Mouse (Mus musculus): ENCODE measurements at regions not wholly inside any gene's neighbourhood (a gene's known extent, or its start where the extent isn't known, plus 50 kb on each side); places are given as distances from the start of the nearest gene placed in this dataset.

- in situ Hi-C loops (cut with MboI; ENCODE audit: unreplicated experiment in 2 of 2), result no loop called here
Measured at GRCm38 (mm10) chr5:101024796-101025195, 179.3 kb downstream of the Gpat3 start.

- in situ Hi-C loops (cut with MboI; ENCODE audit: unreplicated experiment in 2 of 2), result no loop called here
Measured at GRCm38 (mm10) chr5:101023784-101024183, 178.3 kb downstream of the Gpat3 start.

GRCm38 (mm10) chr5:101020784-101021183 is 175.3 kb downstream of the Gpat3 start:
- in situ Hi-C loops (cut with MboI; ENCODE audit: unreplicated experiment in 2 of 2), result no loop called here

- in situ Hi-C loops (cut with MboI; ENCODE audit: unreplicated experiment in 2 of 2), result loop anchor here in 1 of 2 experiments (10.0 kb wide), 1 partner anchor 1061 kb away; no protein-coding TSS in a partner anchor
Measured at GRCm38 (mm10) chr5:101013844-101014243, 168.3 kb downstream of the Gpat3 start.

- in situ Hi-C loops (cut with MboI; ENCODE audit: unreplicated experiment in 2 of 2), result no loop called here
Measured at GRCm38 (mm10) chr5:101005216-101005615, 159.7 kb downstream of the Gpat3 start.

GRCm38 (mm10) chr5:101000436-101000835 is 154.9 kb downstream of the Gpat3 start:
- in situ Hi-C loops (cut with MboI; ENCODE audit: unreplicated experiment in 2 of 2), result no loop called here

- in situ Hi-C loops (cut with MboI; ENCODE audit: unreplicated experiment in 2 of 2), result no loop called here
Measured at GRCm38 (mm10) chr5:100992365-100992764, 146.9 kb downstream of the Gpat3 start.

- in situ Hi-C loops (cut with MboI; ENCODE audit: unreplicated experiment in 2 of 2), result no loop called here
Measured at GRCm38 (mm10) chr5:100991626-100992025, 146.1 kb downstream of the Gpat3 start.

GRCm38 (mm10) chr5:100982573-100982936 is 137.0 kb downstream of the Gpat3 start:
- in situ Hi-C loops (cut with MboI; ENCODE audit: unreplicated experiment in 2 of 2), result no loop called here

GRCm38 (mm10) chr5:100981849-100982572 is 136.5 kb downstream of the Gpat3 start:
- in situ Hi-C loops (cut with MboI; ENCODE audit: unreplicated experiment in 2 of 2), result no loop called here

GRCm38 (mm10) chr5:100976736-100977135 is 131.2 kb downstream of the Gpat3 start:
- in situ Hi-C loops (cut with MboI; ENCODE audit: unreplicated experiment in 2 of 2), result no loop called here

- in situ Hi-C loops (cut with MboI; ENCODE audit: unreplicated experiment in 2 of 2), result no loop called here
Measured at GRCm38 (mm10) chr5:100951210-100951609, 105.7 kb downstream of the Gpat3 start.

Data from v-Abl transformed pro-B cells (cell line).